Mouse (Mus musculus) forebrain, embryonic 15.5 days (tissue): Measurements from ENCODE around the gene Ambra1. TPM values are rescaled to one million over a fixed set of nuclear protein-coding genes. Genes with fewer than 3 reads are reported as not detected.

Experiments used
- ATAC-seq: fragments of 200-750 bp; cut with Nextera tagmentation; replicated peaks from 2 replicates; pipeline ENCODE4 v1.8.0; 2017; ENCODE audit warnings: mild to moderate bottlenecking, moderate TSS enrichment, moderate library complexity
- H3K27ac ChIP-seq: fragments of 300-500 bp; sonication (generic); replicated peaks from 2 replicates; pipeline ENCODE4 v1.5.1; 2015; ENCODE audit warnings: mild to moderate bottlenecking, inconsistent platforms
- H3K27me3 ChIP-seq: fragments of 300-500 bp; sonication (generic); 2 replicates; pipeline ENCODE4 v1.6.1; 2015; ENCODE audit warnings: inconsistent platforms
- H3K36me3 ChIP-seq: fragments of 300-500 bp; sonication (generic); 2 replicates; pipeline ENCODE4 v1.6.1; 2015; ENCODE audit warnings: mild to moderate bottlenecking, inconsistent platforms
- H3K4me1 ChIP-seq: fragments of 300-500 bp; sonication (generic); 2 replicates; pipeline ENCODE4 v1.6.1; 2015; ENCODE audit warnings: inconsistent platforms
- H3K4me2 ChIP-seq: fragments of 300-500 bp; sonication (generic); replicated peaks from 2 replicates; pipeline ENCODE4 v1.6.1; 2015; ENCODE audit warnings: mild to moderate bottlenecking, inconsistent platforms
- H3K4me3 ChIP-seq: fragments of 300-500 bp; sonication (generic); 2 replicates; pipeline ENCODE4 v1.5.1; 2015; ENCODE audit warnings: mild to moderate bottlenecking, inconsistent platforms
- H3K9ac ChIP-seq: fragments of 300-500 bp; sonication (generic); replicated peaks from 2 replicates; pipeline ENCODE4 v1.6.1; 2015; ENCODE audit warnings: mild to moderate bottlenecking, inconsistent platforms
- H3K9me3 ChIP-seq: fragments of 300-500 bp; sonication (generic); 2 replicates; pipeline ENCODE4 v1.6.1; 2016; ENCODE audit warnings: inconsistent platforms
- WGBS: fragments of 180-500 bp; shearing (Covaris S2); methylation state at CpG from one replicate; pipeline ENCODE4 v1.1.7; 2015; ENCODE audit warnings: mixed read lengths; 5-methylcytosine and 5-hydroxymethylcytosine counted together
- polyA plus RNA-seq: library from polyadenylated mRNA; unstranded; fragments of >200 nt; fragmentation: Nextera tagmentation; extraction: Ambion mirVana; gene quantifications from 2 replicates; pipeline ENCODE4 v1.2.1, GENCODE M21; 2015

Ambra1 gene
- polyA plus RNA-seq, 1 experiment from 2014 or later, result 20.0 TPM

- Histone ChIP-seq H3K36me3 (no peaks in the 10 kb centered on the region), H3K9ac (no peak overlapping the region), H3K4me3 (no peak overlapping the region), H3K9me3 (no peaks in the 10 kb centered on the region), H3K27me3 (no peaks in the 10 kb centered on the region), H3K4me1 (peaks cover 48% of the 10 kb centered on the region), H3K27ac (peak overlapping the region; percentile 58), H3K4me2 (no peak overlapping the region)
- WGBS, result 84% methylated on average over 6 of the region's 6 CpGs
- no peak for ATAC-seq
Observed at GRCm38 (mm10) chr2:91948151-91948509, 218.2 kb downstream of the Ambra1 start.

- no peaks in the 10 kb centered on the region for H3K36me3 ChIP-seq
- 60% methylated on average over 3 of the region's 3 CpGs for WGBS
- no peaks in the 10 kb centered on the region for H3K9me3 ChIP-seq
- no peak overlapping the region; the same call in 1 of the 2 replicates for H3K27ac ChIP-seq
- no peak overlapping the region for H3K4me2 ChIP-seq
- ATAC-seq, result no peak
- no peaks in the 10 kb centered on the region for H3K27me3 ChIP-seq
- no peak overlapping the region for H3K4me3 ChIP-seq
- no peak overlapping the region for H3K9ac ChIP-seq
- peaks cover 50% of the 10 kb centered on the region for H3K4me1 ChIP-seq
Observed at GRCm38 (mm10) chr2:91948792-91949241, 218.9 kb downstream of the Ambra1 start.

- Histone ChIP-seq H3K36me3 (no peaks in the 10 kb centered on the region), H3K4me3 (no peak overlapping the region), H3K4me2 (peak overlapping the region; percentile 30), H3K4me1 (peaks cover 51% of the 10 kb centered on the region), H3K9me3 (no peaks in the 10 kb centered on the region), H3K9ac (peak overlapping the region; percentile 22; the same call in 1 of the 2 replicates), H3K27me3 (no peaks in the 10 kb centered on the region), H3K27ac (peak overlapping the region; percentile 84)
- WGBS, result 64% methylated on average over 17 of the region's 17 CpGs
- peak; percentile 29 for ATAC-seq
Observed at GRCm38 (mm10) chr2:91949411-91950274, 219.7 kb downstream of the Ambra1 start.

- WGBS, result 12% methylated on average over 15 of the region's 15 CpGs
- Histone ChIP-seq H3K27ac (peak overlapping the region; percentile 84), H3K27me3 (no peaks in the 10 kb centered on the region), H3K4me2 (peak overlapping the region; percentile 30), H3K9me3 (no peaks in the 10 kb centered on the region), H3K4me1 (peaks cover 55% of the 10 kb centered on the region), H3K9ac (peak overlapping the region; percentile 22; the same call in 1 of the 2 replicates), H3K36me3 (no peaks in the 10 kb centered on the region), H3K4me3 (no peak overlapping the region)
- ATAC-seq, result peak; percentile 73
Observed at GRCm38 (mm10) chr2:91950275-91951085, 220.5 kb downstream of the Ambra1 start.

- ATAC-seq, result no peak
Observed at GRCm38 (mm10) chr2:91953825-91954224, 223.9 kb downstream of the Ambra1 start.

GRCm38 (mm10) chr2:91955121-91955591 lies 225.2 kb downstream of the Ambra1 start:
- peak overlapping the region; percentile 44; the same call in 1 of the 2 replicates for H3K27ac ChIP-seq
- no peak for ATAC-seq
- 71% methylated on average over 4 of the region's 4 CpGs for WGBS

More at GRCm38 (mm10) chr2:91953825-91954224, 223.9 kb downstream of the Ambra1 start:
- Histone ChIP-seq H3K4me2 (no peak overlapping the region), H3K4me1 (peaks cover 58% of the 10 kb centered on the region), H3K36me3 (no peaks in the 10 kb centered on the region), H3K9me3 (no peaks in the 10 kb centered on the region), H3K9ac (no peak overlapping the region), H3K27ac (no peak overlapping the region), H3K27me3 (no peaks in the 10 kb centered on the region), H3K4me3 (no peak overlapping the region)
- 22% methylated on average over 5 of the region's 5 CpGs for WGBS

GRCm38 (mm10) chr2:91955875-91956274 lies 225.9 kb downstream of the Ambra1 start:
- H3K27me3 ChIP-seq, result no peaks in the 10 kb centered on the region
- WGBS, result 81% methylated on average over 6 of the region's 6 CpGs
- peaks cover 43% of the 10 kb centered on the region for H3K4me1 ChIP-seq
- no peak for ATAC-seq
- H3K4me3 ChIP-seq, result no peak overlapping the region
- no peaks in the 10 kb centered on the region for H3K9me3 ChIP-seq
- no peaks in the 10 kb centered on the region for H3K36me3 ChIP-seq
- H3K4me2 ChIP-seq, result no peak overlapping the region
- H3K27ac ChIP-seq, result peak overlapping the region; percentile 44; the same call in 1 of the 2 replicates
- H3K9ac ChIP-seq, result no peak overlapping the region

More at GRCm38 (mm10) chr2:91955121-91955591, 225.2 kb downstream of the Ambra1 start:
- H3K27me3 ChIP-seq, result no peaks in the 10 kb centered on the region
- no peaks in the 10 kb centered on the region for H3K36me3 ChIP-seq
- H3K4me1 ChIP-seq, result peaks cover 50% of the 10 kb centered on the region
- H3K4me3 ChIP-seq, result no peak overlapping the region
- H3K9me3 ChIP-seq, result no peaks in the 10 kb centered on the region
- H3K9ac ChIP-seq, result no peak overlapping the region
- H3K4me2 ChIP-seq, result no peak overlapping the region

GRCm38 (mm10) chr2:91957096-91957495 lies 227.2 kb downstream of the Ambra1 start:
- Histone ChIP-seq H3K27me3 (no peaks in the 10 kb centered on the region), H3K4me1 (peaks cover 47% of the 10 kb centered on the region), H3K9ac (0 out of 2 replicates have a peak overlapping the region, but pooled peaks have one; percentile 5), H3K9me3 (no peaks in the 10 kb centered on the region), H3K4me3 (no peak overlapping the region), H3K36me3 (no peaks in the 10 kb centered on the region), H3K27ac (peak overlapping the region; percentile 76), H3K4me2 (no peak overlapping the region; the same call in 1 of the 2 replicates)
- peak; percentile 83 for ATAC-seq
- WGBS, result 13% methylated on average over 4 of the region's 4 CpGs

GRCm38 (mm10) chr2:91958049-91958448 lies 228.1 kb downstream of the Ambra1 start:
- no peaks in the 10 kb centered on the region for H3K36me3 ChIP-seq
- H3K9me3 ChIP-seq, result no peaks in the 10 kb centered on the region
- H3K4me2 ChIP-seq, result no peak overlapping the region
- no peak for ATAC-seq
- H3K9ac ChIP-seq, result no peak overlapping the region
- H3K4me1 ChIP-seq, result peaks cover 56% of the 10 kb centered on the region
- H3K4me3 ChIP-seq, result no peak overlapping the region
- 0 out of 2 replicates have a peak overlapping the region, but pooled peaks have one; percentile 76 for H3K27ac ChIP-seq
- WGBS, result 68% methylated on average over 8 of the region's 8 CpGs
- H3K27me3 ChIP-seq, result no peaks in the 10 kb centered on the region

- WGBS, result 47% methylated on average over 10 of the region's 10 CpGs
- H3K4me1 ChIP-seq, result peaks cover 53% of the 10 kb centered on the region
Observed at GRCm38 (mm10) chr2:91958701-91959457, 228.9 kb downstream of the Ambra1 start.

More at GRCm38 (mm10) chr2:91958701-91959457, 228.9 kb downstream of the Ambra1 start:
- no peaks in the 10 kb centered on the region for H3K9me3 ChIP-seq
- no peak for ATAC-seq
- no peaks in the 10 kb centered on the region for H3K27me3 ChIP-seq
- H3K9ac ChIP-seq, result no peak overlapping the region
- no peaks in the 10 kb centered on the region for H3K36me3 ChIP-seq
- H3K4me2 ChIP-seq, result no peak overlapping the region
- no peak overlapping the region for H3K27ac ChIP-seq
- H3K4me3 ChIP-seq, result no peak overlapping the region
